Mouse (Mus musculus) neural tube, embryonic 15.5 days (tissue): Measurements from ENCODE around the gene Olfr213. TPM values are rescaled to one million over a fixed set of nuclear protein-coding genes. Genes with fewer than 3 reads are reported as not detected.
"Not testable (repeated sequence)": the region's sequence is repeated elsewhere in the genome, so short reads cannot be mapped to it uniquely, and the experiment has no call there.

Experiments used
- ATAC-seq: fragments of 200-750 bp; cut with Nextera tagmentation; 2 replicates; pipeline ENCODE4 v1.8.0; 2017; ENCODE audit warnings: mild to moderate bottlenecking, moderate TSS enrichment, moderate library complexity; ENCODE audit not compliant: low FRiP score
- H3K27ac ChIP-seq: fragments of 300-500 bp; sonication (generic); replicated peaks from 2 replicates; pipeline ENCODE4 v1.5.1; 2015; ENCODE audit warnings: mild to moderate bottlenecking, inconsistent platforms
- H3K27me3 ChIP-seq: fragments of 300-500 bp; sonication (generic); replicated peaks from 2 replicates; pipeline ENCODE4 v1.6.1; 2015; ENCODE audit warnings: inconsistent platforms
- H3K36me3 ChIP-seq: fragments of 300-500 bp; sonication (generic); 2 replicates; pipeline ENCODE4 v1.6.1; 2015; ENCODE audit warnings: inconsistent platforms
- H3K4me1 ChIP-seq: fragments of 300-500 bp; sonication (generic); 2 replicates; pipeline ENCODE4 v1.6.1; 2015; ENCODE audit warnings: inconsistent platforms
- H3K4me2 ChIP-seq: fragments of 300-500 bp; sonication (generic); 2 replicates; pipeline ENCODE4 v1.6.1; 2015; ENCODE audit warnings: inconsistent platforms, mild to moderate bottlenecking, moderate library complexity
- H3K4me3 ChIP-seq: fragments of 300-500 bp; sonication (generic); replicated peaks from 2 replicates; pipeline ENCODE4 v1.5.1; 2015; ENCODE audit warnings: mild to moderate bottlenecking, inconsistent platforms
- H3K9ac ChIP-seq: fragments of 300-500 bp; sonication (generic); replicated peaks from 2 replicates; pipeline ENCODE4 v1.6.1; 2015; ENCODE audit warnings: mild to moderate bottlenecking, inconsistent platforms
- H3K9me3 ChIP-seq: fragments of 300-500 bp; sonication (generic); replicated peaks from 2 replicates; pipeline ENCODE4 v1.6.1; 2016; ENCODE audit warnings: inconsistent platforms
- WGBS: fragments of 180-500 bp; shearing (Covaris S2); methylation state at CpG from one replicate; pipeline ENCODE4 v1.1.7; 2015; ENCODE audit warnings: mixed read lengths; 5-methylcytosine and 5-hydroxymethylcytosine counted together
- polyA plus RNA-seq: library from polyadenylated mRNA; unstranded; fragments of >200 nt; fragmentation: Nextera tagmentation; extraction: Ambion mirVana; gene quantifications from 2 replicates; pipeline ENCODE4 v1.2.1, GENCODE M21; 2015

Gene Olfr213
- polyA plus RNA-seq = not detected in 2 replicates

- H3K27me3 ChIP-seq = no peaks in the 10 kb centered on the region
- H3K27ac ChIP-seq = no peak within 1 kb of the TSS
- no peak within 1 kb of the TSS for H3K4me3 ChIP-seq
- no peaks in the 10 kb centered on the region for H3K4me1 ChIP-seq
- WGBS = 92% methylated on average over 1 of the region's 1 CpGs
- ATAC-seq = no peak
- H3K9ac ChIP-seq = no peak within 1 kb of the TSS
- no peaks in the 10 kb centered on the region for H3K9me3 ChIP-seq
- H3K36me3 ChIP-seq = no peaks in the 10 kb centered on the region
- H3K4me2 ChIP-seq = no peak within 1 kb of the TSS
Measured at GRCm38 (mm10) chr6:116538156-116538555, at the start of gene Olfr213. Gene Olfr213 (plus strand): TSS chr6:116538456.

DNA sequence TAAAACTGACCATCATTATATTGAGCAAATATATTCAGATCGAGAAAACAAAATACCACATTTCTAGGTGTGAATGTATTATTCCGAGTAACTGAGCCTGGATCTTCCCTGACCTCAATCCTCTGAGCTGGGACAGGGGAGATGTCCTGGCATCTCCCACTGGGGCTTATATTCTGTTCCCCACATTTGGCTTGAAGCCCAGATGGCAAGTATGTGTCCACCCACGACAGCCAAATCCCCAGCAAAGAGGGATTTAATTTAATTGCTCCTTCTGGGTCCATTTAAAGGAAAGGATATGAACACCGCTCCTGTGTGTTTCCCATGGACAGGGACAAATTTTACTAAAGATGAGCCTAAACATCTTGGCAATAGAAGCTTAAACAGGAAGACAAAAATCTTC, 49.5 kb upstream of the Olfr213 start, which contains the start of gene Olfr211:
Gene Olfr211, plus strand, starts transcription at position 301 of the 400 bp plus-strand sequence.
- no peak within 1 kb of the TSS for H3K27ac ChIP-seq
- H3K27me3 ChIP-seq = no peaks in the 10 kb centered on the region
- WGBS = 63% methylated on average over 4 of the region's 4 CpGs
- H3K36me3 ChIP-seq = no peaks in the 10 kb centered on the region
- no peak within 1 kb of the TSS for H3K4me2 ChIP-seq
- no peak within 1 kb of the TSS for H3K9ac ChIP-seq
- no peak within 1 kb of the TSS for H3K4me3 ChIP-seq
- no peaks in the 10 kb centered on the region for H3K4me1 ChIP-seq
- no peak for ATAC-seq
- no peaks in the 10 kb centered on the region for H3K9me3 ChIP-seq

DNA sequence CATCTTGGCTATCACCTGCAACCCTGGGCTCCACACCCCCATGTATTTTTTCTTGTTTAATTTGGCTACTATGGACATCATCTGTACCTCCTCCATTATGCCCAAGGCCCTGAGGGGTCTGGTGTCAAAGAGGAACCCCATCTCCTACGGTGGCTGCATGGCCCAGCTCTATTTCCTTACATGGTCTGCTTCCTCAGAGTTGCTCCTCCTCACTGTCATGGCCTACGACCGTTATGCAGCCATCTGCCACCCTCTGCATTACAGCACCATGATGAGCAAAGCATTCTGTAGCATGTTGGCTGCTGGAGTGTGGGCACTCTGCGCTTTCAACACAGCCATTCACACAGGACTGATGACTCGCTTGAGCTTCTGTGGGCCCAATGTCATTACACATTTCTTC, 44.5 kb upstream of the Olfr213 start:
- no peak overlapping the region for H3K9ac ChIP-seq
- no peaks in the 10 kb centered on the region for H3K9me3 ChIP-seq
- no peak overlapping the region for H3K4me2 ChIP-seq
- no peaks in the 10 kb centered on the region for H3K36me3 ChIP-seq
- 90% methylated on average over 5 of the region's 5 CpGs for WGBS
- no peak overlapping the region for H3K4me3 ChIP-seq
- no peaks in the 10 kb centered on the region for H3K27me3 ChIP-seq
- no peak overlapping the region for H3K27ac ChIP-seq
- no peaks in the 10 kb centered on the region for H3K4me1 ChIP-seq
- no peak for ATAC-seq

GRCm38 (mm10) chr6:116495960-116496359, 42.3 kb upstream of the Olfr213 start:
- WGBS = 87% methylated on average over 1 of the region's 1 CpGs

DNA sequence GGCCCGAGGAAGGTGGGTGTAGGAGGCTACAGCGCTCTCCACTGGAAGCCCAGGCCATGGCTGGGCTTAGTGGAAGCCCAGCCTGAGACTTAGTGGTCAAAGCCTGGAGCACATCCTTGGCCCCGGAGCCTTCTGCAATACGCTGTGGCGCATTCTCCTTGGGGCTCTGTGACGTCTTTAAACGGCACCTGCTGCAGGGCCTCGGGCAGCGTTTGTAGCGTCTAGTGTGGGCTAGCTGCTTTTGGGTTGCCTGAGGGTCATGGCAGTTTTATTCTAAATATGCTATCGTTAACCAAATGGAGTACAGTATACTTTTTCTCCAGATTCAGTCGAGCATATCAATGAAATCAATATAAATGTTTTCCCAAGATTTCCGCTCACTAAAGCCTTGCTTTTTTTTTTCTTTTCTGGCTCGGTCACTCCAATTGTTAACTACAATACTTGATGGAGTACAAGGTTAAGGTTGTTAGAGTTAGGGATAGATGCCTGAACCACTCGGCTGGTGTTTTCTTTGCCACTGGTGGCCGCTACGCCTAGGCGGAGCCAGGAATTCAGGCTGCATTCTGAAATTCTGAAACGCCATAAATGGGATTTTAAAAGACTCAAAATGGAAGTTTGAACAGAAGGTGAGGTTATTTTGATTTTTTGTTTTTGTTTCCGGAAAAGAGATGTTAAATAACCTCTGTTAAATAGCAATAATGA, 31.8 kb upstream of the Olfr213 start, which contains the start of gene Olfr212:
Gene Olfr212, plus strand, starts transcription at position 215 of the 702 bp plus-strand sequence.
- H3K27me3 ChIP-seq, H3K4me2 ChIP-seq, H3K9ac ChIP-seq, H3K4me1 ChIP-seq, H3K27ac ChIP-seq, H3K9me3 ChIP-seq, H3K4me3 ChIP-seq, ATAC-seq, H3K36me3 ChIP-seq: not testable (repeated sequence)
- 94% methylated on average over 20 of the region's 20 CpGs for WGBS

More at GRCm38 (mm10) chr6:116495960-116496359, 42.3 kb upstream of the Olfr213 start:
- H3K9me3 ChIP-seq = no peaks in the 10 kb centered on the region
- no peaks in the 10 kb centered on the region for H3K36me3 ChIP-seq
- H3K27me3 ChIP-seq = no peaks in the 10 kb centered on the region
- ATAC-seq = no peak
- H3K4me3 ChIP-seq = no peak overlapping the region
- no peak overlapping the region for H3K9ac ChIP-seq
- H3K4me2 ChIP-seq = no peak overlapping the region
- no peak overlapping the region for H3K27ac ChIP-seq
- H3K4me1 ChIP-seq = no peaks in the 10 kb centered on the region

DNA sequence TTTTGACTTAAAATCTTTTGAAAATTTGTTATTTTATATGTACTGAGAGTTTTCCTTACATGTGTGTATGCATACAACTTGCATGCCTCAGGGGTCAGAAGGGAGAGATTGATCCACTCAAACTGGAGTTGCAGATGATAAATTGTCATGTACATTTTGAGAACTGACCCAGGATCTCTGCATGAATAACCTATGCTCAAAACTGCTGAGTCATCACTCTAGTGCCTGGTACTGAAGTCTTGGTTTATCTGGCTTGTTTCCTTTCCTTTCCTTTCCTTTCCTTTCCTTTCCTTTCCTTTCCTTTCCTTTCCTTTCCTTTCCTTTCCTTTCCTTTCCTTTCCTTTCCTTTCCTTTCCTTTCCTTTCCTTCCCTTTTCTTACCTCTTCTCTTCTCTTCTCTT, 23.4 kb upstream of the Olfr213 start:
- H3K4me3 ChIP-seq = no peak overlapping the region
- H3K36me3 ChIP-seq = no peaks in the 10 kb centered on the region
- ATAC-seq = no peak

DNA sequence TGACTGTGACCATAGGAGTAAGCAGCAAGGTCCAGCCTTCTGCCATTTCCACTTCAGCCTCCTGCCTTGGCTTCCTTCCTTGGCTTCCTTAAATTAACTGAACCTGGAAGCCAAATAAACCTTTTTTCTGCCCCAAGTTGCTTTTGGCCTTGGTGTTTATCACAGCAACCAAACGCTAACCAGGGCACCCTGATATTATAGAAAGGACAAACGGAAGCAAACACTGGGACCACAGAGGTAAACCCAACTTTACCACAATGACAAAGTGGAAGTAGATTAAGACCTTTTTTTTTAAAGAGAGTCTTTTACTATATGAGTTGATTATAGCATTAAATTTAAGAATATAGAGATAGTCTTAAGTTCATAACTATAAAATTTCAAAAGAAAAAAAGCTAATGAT, 4.2 kb downstream of the Olfr213 start:
- ATAC-seq = no peak
- Histone ChIP-seq H3K36me3 (no peaks in the 10 kb centered on the region), H3K4me3 (no peak overlapping the region), H3K4me2 (no peak overlapping the region), H3K27me3 (no peaks in the 10 kb centered on the region), H3K9me3 (no peaks in the 10 kb centered on the region), H3K27ac (no peak overlapping the region), H3K4me1 (no peaks in the 10 kb centered on the region), H3K9ac (no peak overlapping the region)
- 94% methylated on average over 2 of the region's 2 CpGs for WGBS

More for the DNA sequence above, 23.4 kb upstream of the Olfr213 start:
- H3K27ac ChIP-seq = no peak overlapping the region
- no peak overlapping the region for H3K4me2 ChIP-seq
- no peak overlapping the region for H3K9ac ChIP-seq
- H3K4me1 ChIP-seq = no peaks in the 10 kb centered on the region
- no peaks in the 10 kb centered on the region for H3K27me3 ChIP-seq
- H3K9me3 ChIP-seq = no peaks in the 10 kb centered on the region

DNA sequence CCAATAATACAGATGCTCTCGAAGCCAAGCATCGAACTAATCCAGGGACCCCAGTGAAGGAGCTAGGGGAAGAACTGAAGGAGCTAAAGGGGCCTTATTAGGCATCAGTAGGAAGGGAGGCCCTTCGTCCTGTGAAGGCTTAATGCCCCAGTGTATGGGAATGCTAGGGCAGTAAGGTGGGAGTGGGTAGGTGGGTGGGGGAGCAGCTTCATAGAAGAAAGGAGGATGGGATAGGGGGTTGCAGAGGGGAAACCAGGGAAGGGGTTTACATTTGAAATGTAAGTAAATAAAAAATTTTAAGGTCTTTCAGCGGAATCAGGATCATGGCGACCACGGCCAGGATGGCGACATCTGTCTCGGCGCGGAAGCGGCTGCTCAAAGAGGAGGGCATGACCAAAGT, 12.6 kb downstream of the Olfr213 start, which contains the start of gene Gm5580:
Gene Gm5580, plus strand, starts transcription at position 301 of the 400 bp plus-strand sequence.
- H3K27ac ChIP-seq, H3K4me3 ChIP-seq, H3K4me1 ChIP-seq, H3K4me2 ChIP-seq, H3K9ac ChIP-seq, H3K36me3 ChIP-seq, H3K9me3 ChIP-seq, H3K27me3 ChIP-seq, ATAC-seq: not testable (repeated sequence)
- 95% methylated on average over 11 of the region's 11 CpGs for WGBS

GRCm38 (mm10) chr6:116553935-116554334, 15.7 kb downstream of the Olfr213 start, which contains the start of gene Olfr214:
Gene Olfr214 (plus strand): TSS chr6:116554235.
- H3K4me3 ChIP-seq = no peak within 1 kb of the TSS
- H3K27ac ChIP-seq = no peak within 1 kb of the TSS
- H3K4me1 ChIP-seq = no peaks in the 10 kb centered on the region
- H3K27me3 ChIP-seq = no peaks in the 10 kb centered on the region
- no peaks in the 10 kb centered on the region for H3K36me3 ChIP-seq
- no peak for ATAC-seq
- H3K9ac ChIP-seq = no peak within 1 kb of the TSS
- WGBS = 76% methylated on average over 1 of the region's 1 CpGs
- no peak within 1 kb of the TSS for H3K4me2 ChIP-seq
- H3K9me3 ChIP-seq = no peaks in the 10 kb centered on the region

GRCm38 (mm10) chr6:116554952-116555351, 16.7 kb downstream of the Olfr213 start:
- Histone ChIP-seq H3K4me1 (no peaks in the 10 kb centered on the region), H3K4me3 (no peak overlapping the region), H3K4me2 (no peak overlapping the region), H3K9ac (no peak overlapping the region), H3K36me3 (no peaks in the 10 kb centered on the region), H3K27ac (no peak overlapping the region), H3K27me3 (no peaks in the 10 kb centered on the region), H3K9me3 (no peaks in the 10 kb centered on the region)
- WGBS = 76% methylated on average over 3 of the region's 3 CpGs
- no peak for ATAC-seq

DNA sequence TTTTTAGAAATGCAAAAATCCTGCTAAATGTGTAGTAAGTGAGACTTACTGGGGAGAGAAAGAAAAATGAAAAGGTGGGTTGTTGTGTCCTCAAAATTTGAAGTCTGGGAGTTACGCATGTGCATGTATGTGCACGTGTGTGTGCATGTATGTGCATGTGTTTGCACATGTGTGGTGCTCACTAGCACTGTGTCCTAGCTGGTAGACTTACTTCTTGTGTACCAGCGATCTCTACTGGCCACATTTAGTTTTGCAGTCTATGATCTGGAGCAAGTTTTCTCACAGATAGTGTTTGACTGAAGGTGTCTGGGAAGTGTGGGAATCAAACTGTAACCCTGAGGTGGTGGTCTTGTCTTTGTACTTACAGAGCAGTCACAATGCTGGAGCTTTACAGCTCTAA, 31.6 kb downstream of the Olfr213 start:
- Histone ChIP-seq H3K27me3 (no peaks in the 10 kb centered on the region), H3K36me3 (no peaks in the 10 kb centered on the region), H3K9ac (no peak overlapping the region), H3K4me3 (no peak overlapping the region), H3K9me3 (no peaks in the 10 kb centered on the region), H3K4me1 (no peaks in the 10 kb centered on the region), H3K4me2 (no peak overlapping the region), H3K27ac (no peak overlapping the region)
- ATAC-seq = no peak
- WGBS = 36% methylated on average over 3 of the region's 3 CpGs

- no peak within 1 kb of the TSS for H3K27ac ChIP-seq
- no peaks in the 10 kb centered on the region for H3K9me3 ChIP-seq
- 69% methylated on average over 4 of the region's 4 CpGs for WGBS
- no peaks in the 10 kb centered on the region for H3K27me3 ChIP-seq
- H3K9ac ChIP-seq = no peak within 1 kb of the TSS
- H3K4me2 ChIP-seq = no peak within 1 kb of the TSS
- no peaks in the 10 kb centered on the region for H3K4me1 ChIP-seq
- no peaks in the 10 kb centered on the region for H3K36me3 ChIP-seq
- no peak for ATAC-seq
- H3K4me3 ChIP-seq = no peak within 1 kb of the TSS
Measured at GRCm38 (mm10) chr6:116584095-116584494, 45.8 kb downstream of the Olfr213 start, which contains the start of gene Olfr215. Gene Olfr215 (minus strand): TSS chr6:116584195.
